Mouse (Mus musculus) hindbrain, postnatal 0 days (tissue): ENCODE data around the gene Pigq. TPM values are rescaled to one million over a fixed set of nuclear protein-coding genes. Genes with fewer than 3 reads are reported as not detected.

Experiments
- ATAC-seq: fragments of 200-750 bp; cut with Nextera tagmentation; 2 replicates; pipeline ENCODE4 v1.8.0; 2017; ENCODE audit warnings: mild to moderate bottlenecking, moderate TSS enrichment, moderate library complexity
- DNase-seq: peaks from one replicate; pipeline ENCODE4 v3.0.0-alpha.2; 2015; ENCODE audit warnings: low spot score
- H3K27ac ChIP-seq: fragments of 300-500 bp; sonication (generic); 2 replicates; pipeline ENCODE4 v1.5.1; 2014; ENCODE audit warnings: mild to moderate bottlenecking
- H3K27me3 ChIP-seq: fragments of 300-500 bp; sonication (generic); 2 replicates; pipeline ENCODE4 v1.6.1; 2014; ENCODE audit warnings: low read length, mixed read lengths; ENCODE audit not compliant: insufficient read depth
- H3K36me3 ChIP-seq: fragments of 300-500 bp; sonication (generic); 2 replicates; pipeline ENCODE4 v1.6.1; 2014; ENCODE audit warnings: low read length, mixed read lengths; ENCODE audit not compliant: insufficient read depth
- H3K4me1 ChIP-seq: fragments of 300-500 bp; sonication (generic); 2 replicates; pipeline ENCODE4 v1.6.1; 2014; ENCODE audit warnings: antibody characterized with exemption, low read length, mixed read lengths; ENCODE audit not compliant: insufficient read depth
- H3K4me2 ChIP-seq: fragments of 300-500 bp; sonication (generic); 2 replicates; pipeline ENCODE4 v1.6.1; 2014; ENCODE audit warnings: low read depth, mild to moderate bottlenecking, low read length, moderate library complexity, mixed read lengths
- H3K4me3 ChIP-seq: fragments of 300-500 bp; sonication (generic); 2 replicates; pipeline ENCODE4 v1.5.1; 2014; ENCODE audit warnings: low read length
- H3K9ac ChIP-seq: fragments of 300-500 bp; sonication (generic); replicated peaks from 2 replicates; pipeline ENCODE4 v1.6.1; 2014; ENCODE audit warnings: mild to moderate bottlenecking, low read length, moderate library complexity, mixed read lengths
- H3K9me3 ChIP-seq: fragments of 300-500 bp; sonication (generic); 2 replicates; pipeline ENCODE4 v1.6.1; 2016; ENCODE audit warnings: low read length, mixed read lengths
- CTCF ChIP-seq: IDR thresholded peaks from 2 replicates; pipeline ENCODE4 v1.5.1; 2016; ENCODE audit warnings: antibody characterized with exemption, control low read depth, low read depth
- WGBS: fragments of 180-500 bp; shearing (Covaris S2); extraction: QIAGEN DNeasy Blood & Tissue Kit; methylation state at CpG from one replicate; pipeline ENCODE4 v1.1.7; 2014; 5-methylcytosine and 5-hydroxymethylcytosine counted together
- polyA plus RNA-seq: library from polyadenylated mRNA; unstranded; fragments of >200 nt; fragmentation: Nextera tagmentation; extraction: Ambion mirVana; gene quantifications from 2 replicates; pipeline ENCODE4 v1.2.1, GENCODE M21; 2015
- total RNA-seq: library from RNA; depleted of rRNA; stranded (reverse); fragments of >200 nt; gene quantifications from 2 replicates; pipeline ENCODE4 v1.2.3, GENCODE M21; 2014; rRNA removed

Pigq gene
- total and polyA plus RNA-seq, 2 experiments from 2014 or later: 76.3 to 99.7 TPM

DNA sequence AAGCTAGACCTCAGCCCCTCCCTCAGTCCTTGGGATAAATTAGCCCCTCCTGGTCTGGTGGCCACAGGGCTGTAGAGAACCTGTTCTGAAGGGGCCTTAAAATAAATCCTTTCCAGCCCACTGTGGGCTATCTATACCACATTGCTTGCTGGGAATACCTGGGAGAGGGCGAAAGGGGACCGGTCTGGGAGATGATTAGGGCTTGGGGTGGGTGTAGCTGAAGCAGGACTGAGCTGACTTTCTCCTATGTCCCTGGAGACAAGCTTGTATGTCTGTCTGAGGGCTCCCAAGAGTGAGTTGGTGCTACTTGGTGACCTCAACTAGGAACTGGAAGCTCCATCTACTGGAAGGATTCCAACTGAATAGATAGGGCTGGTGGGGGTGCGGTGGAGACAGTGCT lies 67.7 kb downstream of the Pigq start:
- H3K27me3 ChIP-seq: no peaks in the 10 kb centered on the region
- ATAC-seq (no peak), DNase-seq (no peak)
- no peak overlapping the region for H3K4me3 ChIP-seq
- H3K9me3 ChIP-seq: no peaks in the 10 kb centered on the region
- no peak overlapping the region for H3K27ac ChIP-seq
- 98% methylated on average over 3 of the region's 3 CpGs for whole genome bisulfite sequencing
- H3K36me3 ChIP-seq: peaks cover 14% of the 10 kb centered on the region; the same call in 1 of the 2 replicates
- H3K4me1 ChIP-seq: peaks cover 13% of the 10 kb centered on the region; the same call in 1 of the 2 replicates
- no peak for TF ChIP-seq CTCF
- H3K4me2 ChIP-seq: no peak overlapping the region
- H3K9ac ChIP-seq: no peak overlapping the region

Other genes with a start within 250 kb of the Pigq start
Only the 30 nearest of the 32 such genes appear.
- 10.1 and 18.7 TPM in 2 replicates for gene Rpusd1, start 217.3 kb downstream of the Pigq start, total RNA-seq
- gene Rpusd1, start 217.3 kb downstream of the Pigq start, polyA plus RNA-seq: 27.5 and 27.9 TPM in 2 replicates
- 0.05 TPM in 1 of 2 replicates, not detected in the other for gene Mslnl, start 208.9 kb downstream of the Pigq start, total RNA-seq
- gene Mslnl, start 208.9 kb downstream of the Pigq start, polyA plus RNA-seq: not detected in 2 replicates
- 0.50 and 1.1 TPM in 2 replicates for gene Msln, start 190.6 kb downstream of the Pigq start, total RNA-seq
- gene Msln, start 190.6 kb downstream of the Pigq start, polyA plus RNA-seq: 2.0 and 2.3 TPM in 2 replicates
- gene Narfl, start 171.2 kb downstream of the Pigq start, total RNA-seq: 22.2 and 28.2 TPM in 2 replicates
- gene Narfl, start 171.2 kb downstream of the Pigq start, polyA plus RNA-seq: 27.5 and 27.9 TPM in 2 replicates
- gene Haghl, start 159.3 kb downstream of the Pigq start, total RNA-seq: 159 and 171 TPM in 2 replicates
- gene Haghl, start 159.3 kb downstream of the Pigq start, polyA plus RNA-seq: 219 and 225 TPM in 2 replicates
- 0.10 and 0.50 TPM in 2 replicates for gene Ccdc78, start 158.4 kb downstream of the Pigq start, total RNA-seq
- 1.0 and 1.2 TPM in 2 replicates for gene Ccdc78, start 158.4 kb downstream of the Pigq start, polyA plus RNA-seq
- gene Fam173a, start 152.0 kb downstream of the Pigq start, total RNA-seq: 80.6 and 101 TPM in 2 replicates
- gene Fam173a, start 152.0 kb downstream of the Pigq start, polyA plus RNA-seq: 117 and 121 TPM in 2 replicates
- 0.31 TPM in 1 of 2 replicates, not detected in the other for gene AC134908.4, start 149.3 kb downstream of the Pigq start, total RNA-seq
- gene AC134908.4, start 149.3 kb downstream of the Pigq start, polyA plus RNA-seq: 2.0 and 3.9 TPM in 2 replicates
- 500 and 557 TPM in 2 replicates for gene Metrn, start 147.8 kb downstream of the Pigq start, total RNA-seq
- gene Metrn, start 147.8 kb downstream of the Pigq start, polyA plus RNA-seq: 102 and 116 TPM in 2 replicates
- 143 and 146 TPM in 2 replicates for gene Fbxl16, start 135.9 kb downstream of the Pigq start, total RNA-seq
- 44.0 and 45.8 TPM in 2 replicates for gene Fbxl16, start 135.9 kb downstream of the Pigq start, polyA plus RNA-seq
- 31.3 and 39.7 TPM in 2 replicates for gene Wdr24, start 121.3 kb downstream of the Pigq start, total RNA-seq
- 21.0 and 22.6 TPM in 2 replicates for gene Wdr24, start 121.3 kb downstream of the Pigq start, polyA plus RNA-seq
- gene Jmjd8, start 116.1 kb downstream of the Pigq start, total RNA-seq: 57.0 and 61.0 TPM in 2 replicates
- 38.6 and 41.3 TPM in 2 replicates for gene Jmjd8, start 116.1 kb downstream of the Pigq start, polyA plus RNA-seq
- gene Stub1, start 111.5 kb downstream of the Pigq start, total RNA-seq: 271 and 273 TPM in 2 replicates
- gene Stub1, start 111.5 kb downstream of the Pigq start, polyA plus RNA-seq: 369 and 370 TPM in 2 replicates
- gene Rhbdl1, start 107.6 kb downstream of the Pigq start, total RNA-seq: 122 and 135 TPM in 2 replicates
- 78.6 and 80.0 TPM in 2 replicates for gene Rhbdl1, start 107.6 kb downstream of the Pigq start, polyA plus RNA-seq
- gene Gm20683, start 103.2 kb downstream of the Pigq start, total RNA-seq: 22.8 and 40.0 TPM in 2 replicates
- gene Gm20683, start 103.2 kb downstream of the Pigq start, polyA plus RNA-seq: 12.6 and 12.9 TPM in 2 replicates
- gene Rhot2, start 100.1 kb downstream of the Pigq start, total RNA-seq: 39.8 and 64.1 TPM in 2 replicates
- 14.6 and 15.8 TPM in 2 replicates for gene Rhot2, start 100.1 kb downstream of the Pigq start, polyA plus RNA-seq
- gene Wdr90, start 83.4 kb downstream of the Pigq start, total RNA-seq: 54.5 and 75.5 TPM in 2 replicates
- 13.2 TPM in 2 replicates for gene Wdr90, start 83.4 kb downstream of the Pigq start, polyA plus RNA-seq
- 27.0 and 32.1 TPM in 2 replicates for gene Mcrip2, start 76.2 kb downstream of the Pigq start, total RNA-seq
- 54.3 and 54.7 TPM in 2 replicates for gene Mcrip2, start 76.2 kb downstream of the Pigq start, polyA plus RNA-seq
- gene Mettl26, start 69.9 kb downstream of the Pigq start, total RNA-seq: 50.0 and 63.1 TPM in 2 replicates
- 62.9 and 64.8 TPM in 2 replicates for gene Mettl26, start 69.9 kb downstream of the Pigq start, polyA plus RNA-seq
- gene Wfikkn1, start 64.1 kb downstream of the Pigq start, total RNA-seq: 1.2 and 1.5 TPM in 2 replicates
- 0.33 and 0.58 TPM in 2 replicates for gene Wfikkn1, start 64.1 kb downstream of the Pigq start, polyA plus RNA-seq
- gene Rab40c, start 25.2 kb downstream of the Pigq start, total RNA-seq: 33.2 and 39.1 TPM in 2 replicates
- gene Rab40c, start 25.2 kb downstream of the Pigq start, polyA plus RNA-seq: 34.7 and 35.3 TPM in 2 replicates
- gene Nhlrc4, start within 50 bp of the Pigq start, total RNA-seq: 0.61 and 0.68 TPM in 2 replicates
- gene Nhlrc4, start within 50 bp of the Pigq start, polyA plus RNA-seq: 0.30 and 0.72 TPM in 2 replicates
- 5.6 and 7.2 TPM in 2 replicates for gene A930017K11Rik, start 7.6 kb upstream of the Pigq start, total RNA-seq
- gene A930017K11Rik, start 7.6 kb upstream of the Pigq start, polyA plus RNA-seq: 4.4 and 5.0 TPM in 2 replicates
- 35.1 and 41.4 TPM in 2 replicates for gene Capn15, start 40.9 kb upstream of the Pigq start, total RNA-seq
- gene Capn15, start 40.9 kb upstream of the Pigq start, polyA plus RNA-seq: 19.0 and 20.1 TPM in 2 replicates
- gene Rab11fip3, start 124.6 kb upstream of the Pigq start, total RNA-seq: 34.7 and 41.9 TPM in 2 replicates
- 16.6 and 17.9 TPM in 2 replicates for gene Rab11fip3, start 124.6 kb upstream of the Pigq start, polyA plus RNA-seq
- 35.6 and 40.6 TPM in 2 replicates for gene Decr2, start 145.4 kb upstream of the Pigq start, total RNA-seq
- gene Decr2, start 145.4 kb upstream of the Pigq start, polyA plus RNA-seq: 41.1 and 44.7 TPM in 2 replicates
- 20.1 and 23.3 TPM in 2 replicates for gene Nme4, start 150.7 kb upstream of the Pigq start, total RNA-seq
- 16.0 and 18.3 TPM in 2 replicates for gene Nme4, start 150.7 kb upstream of the Pigq start, polyA plus RNA-seq
- gene Tmem8, start 168.4 kb upstream of the Pigq start, total RNA-seq: 10.4 and 11.8 TPM in 2 replicates
- 3.8 and 4.0 TPM in 2 replicates for gene Tmem8, start 168.4 kb upstream of the Pigq start, polyA plus RNA-seq
- gene Mrpl28, start 178.6 kb upstream of the Pigq start, total RNA-seq: 107 and 138 TPM in 2 replicates
- gene Mrpl28, start 178.6 kb upstream of the Pigq start, polyA plus RNA-seq: 189 and 194 TPM in 2 replicates
- 36.0 and 51.3 TPM in 2 replicates for gene Axin1, start 193.8 kb upstream of the Pigq start, total RNA-seq
- gene Axin1, start 193.8 kb upstream of the Pigq start, polyA plus RNA-seq: 10.0 and 11.2 TPM in 2 replicates